Mouse (Mus musculus): ENCODE data around the gene Rcan1. TPM values are rescaled to one million over a fixed set of nuclear protein-coding genes. Genes with fewer than 3 reads are reported as not detected.

Gene Rcan1
- polyA plus RNA-seq, 1 experiment from 2014 or later, result 32.3 TPM

DNA sequence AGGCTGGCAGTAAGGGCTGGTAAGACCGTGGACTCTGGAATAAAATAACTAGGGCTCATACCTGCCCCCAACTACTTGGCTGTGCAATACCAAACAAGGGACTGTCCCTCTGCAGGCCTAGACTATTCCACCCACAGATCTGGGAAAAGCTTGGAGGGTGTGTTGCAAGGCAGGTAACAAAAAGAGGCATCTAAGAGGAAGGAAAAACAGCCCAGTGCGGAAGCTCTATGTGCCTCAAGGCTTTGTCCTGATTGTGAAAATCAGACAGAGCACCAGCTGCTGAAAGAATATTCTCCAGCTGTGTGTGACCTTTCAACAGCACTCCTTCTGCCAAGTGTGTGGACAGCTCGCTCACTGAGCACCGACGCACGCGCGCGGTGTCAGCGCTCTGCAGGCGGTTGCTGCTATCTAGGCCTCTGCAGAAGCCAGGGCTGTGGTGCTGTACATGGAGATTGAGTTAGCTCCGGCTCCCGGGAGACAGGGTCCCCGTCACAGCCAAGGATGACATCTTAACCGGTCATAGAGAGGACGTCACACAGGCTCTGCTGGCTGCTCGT is 19.1 kb downstream of the Rcan1 start:
- Histone ChIP-seq H3K4me1 (replicated peaks) (peaks cover 9% of the 10 kb centered on the region), H3K27me3 (no peaks in the 10 kb centered on the region), H3K9ac (replicated peaks) (no peak overlapping the region), H3K4me2 (no peak overlapping the region), H3K36me3 (peaks cover 20% of the 10 kb centered on the region), H3K9me3 (no peaks in the 10 kb centered on the region), H3K4me3 (replicated peaks) (no peak overlapping the region), H3K27ac (no peak overlapping the region)
- ATAC-seq (ENCODE audit: insufficient number of reproducible peaks, insufficient read depth, low FRiP score, low TSS enrichment, low read depth), result no peak
- WGBS, result 90% methylated on average over 17 of the region's 17 CpGs

DNA sequence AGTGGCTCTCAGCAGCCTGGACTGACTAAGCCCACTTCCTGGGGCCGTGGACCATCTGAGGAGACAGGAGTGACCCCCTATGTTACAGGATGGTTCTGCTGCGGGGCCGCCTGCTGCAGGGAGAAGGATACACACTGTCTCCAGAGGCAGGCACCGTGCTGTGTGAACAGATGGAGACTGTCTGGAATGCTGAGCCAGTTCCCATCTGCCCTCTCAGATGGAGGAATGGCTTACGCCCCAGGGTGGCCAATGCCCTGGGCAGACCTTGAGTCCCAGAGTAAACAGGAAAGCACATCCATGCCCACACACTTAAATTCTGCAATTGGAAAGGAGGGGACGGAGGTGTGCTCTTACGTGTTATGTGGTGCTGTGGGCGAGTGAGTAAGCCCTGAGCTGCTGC is 20.3 kb downstream of the Rcan1 start:
- Histone ChIP-seq H3K27me3 (no peaks in the 10 kb centered on the region), H3K4me3 (replicated peaks) (no peak overlapping the region), H3K9me3 (no peaks in the 10 kb centered on the region), H3K4me1 (replicated peaks) (peaks cover 10% of the 10 kb centered on the region), H3K36me3 (peaks cover 20% of the 10 kb centered on the region), H3K4me2 (no peak overlapping the region), H3K9ac (replicated peaks) (no peak overlapping the region), H3K27ac (no peak overlapping the region)
- no peak for ATAC-seq (ENCODE audit: insufficient number of reproducible peaks, insufficient read depth, low FRiP score, low TSS enrichment, low read depth)
- 88% methylated on average over 8 of the region's 8 CpGs for WGBS

DNA sequence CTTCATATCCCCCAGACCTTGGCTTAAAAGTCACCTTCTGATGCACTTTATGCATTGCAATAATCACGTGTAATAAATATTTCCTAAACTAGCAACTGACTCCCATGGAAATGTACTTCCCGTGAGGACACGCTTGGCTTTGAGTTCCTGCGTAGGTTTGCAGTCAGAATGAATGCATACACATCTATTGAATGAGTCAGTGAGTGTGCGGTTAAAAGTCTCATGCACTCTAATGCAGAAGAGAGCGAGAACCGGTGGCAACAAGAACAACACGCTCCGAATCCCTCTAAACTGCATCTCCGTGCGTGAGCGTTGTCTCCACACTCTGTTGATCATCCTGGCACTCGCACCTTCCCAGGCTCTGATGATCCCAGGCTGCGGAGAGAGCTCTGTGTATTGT is 21.6 kb downstream of the Rcan1 start:
- Histone ChIP-seq H3K4me2 (no peak overlapping the region), H3K9me3 (no peaks in the 10 kb centered on the region), H3K27me3 (no peaks in the 10 kb centered on the region), H3K9ac (replicated peaks) (no peak overlapping the region), H3K4me1 (replicated peaks) (peaks cover 19% of the 10 kb centered on the region), H3K27ac (no peak overlapping the region), H3K36me3 (peaks cover 20% of the 10 kb centered on the region), H3K4me3 (replicated peaks) (no peak overlapping the region)
- ATAC-seq (ENCODE audit: insufficient number of reproducible peaks, insufficient read depth, low FRiP score, low TSS enrichment, low read depth), result no peak
- 93% methylated on average over 14 of the region's 14 CpGs for WGBS

DNA sequence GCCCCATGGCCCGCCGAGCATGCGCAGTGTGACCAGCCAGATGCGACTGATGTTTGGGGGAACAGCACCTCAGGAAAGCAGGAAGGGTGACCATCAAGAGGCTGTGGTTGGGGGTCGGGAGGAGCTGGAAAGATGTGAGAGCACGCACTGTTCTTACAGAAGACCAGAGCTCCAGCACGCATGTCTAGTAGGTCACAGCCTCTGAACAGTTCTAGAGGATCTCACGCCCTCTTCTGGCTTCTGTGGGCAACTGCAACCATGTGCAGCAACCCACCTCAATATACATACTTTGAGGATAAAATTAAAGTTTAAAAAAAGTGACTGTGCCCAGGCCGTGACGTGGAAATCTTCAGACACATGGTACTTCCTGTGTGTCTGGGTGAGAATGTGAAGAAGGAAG is 25.3 kb downstream of the Rcan1 start:
- H3K4me2 ChIP-seq, result no peak overlapping the region
- no peak for ATAC-seq (ENCODE audit: insufficient number of reproducible peaks, insufficient read depth, low FRiP score, low TSS enrichment, low read depth)
- H3K4me3 ChIP-seq (replicated peaks), result no peak overlapping the region
- H3K9me3 ChIP-seq, result no peaks in the 10 kb centered on the region
- no peak overlapping the region for H3K27ac ChIP-seq
- no peaks in the 10 kb centered on the region for H3K27me3 ChIP-seq
- H3K36me3 ChIP-seq, result peaks cover 14% of the 10 kb centered on the region
- H3K4me1 ChIP-seq (replicated peaks), result peaks cover 35% of the 10 kb centered on the region
- no peak overlapping the region for H3K9ac ChIP-seq (replicated peaks)
- 64% methylated on average over 10 of the region's 10 CpGs for WGBS

DNA sequence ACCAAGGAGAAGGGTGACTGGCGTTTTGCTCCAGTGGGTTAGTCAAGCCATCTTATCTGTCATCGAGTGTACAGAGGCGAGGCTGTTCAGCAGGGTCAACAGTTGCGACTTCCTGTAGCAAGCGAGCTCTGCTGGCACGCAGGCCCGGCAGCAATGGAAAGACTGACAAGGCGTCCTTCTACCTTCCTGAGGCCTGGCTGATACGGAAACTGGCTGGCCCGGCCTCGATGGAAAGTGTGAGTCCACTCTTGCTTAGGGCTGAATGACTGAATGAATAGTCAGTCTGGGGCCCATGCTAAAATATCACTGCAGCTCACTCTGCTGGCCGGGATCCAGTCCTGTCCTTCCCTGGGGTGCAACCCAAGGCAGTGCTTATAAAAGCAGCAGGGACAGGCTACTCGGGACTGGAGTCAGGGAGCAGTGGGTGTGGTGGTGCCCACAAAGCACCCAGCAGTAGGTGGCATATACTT is 27.0 kb downstream of the Rcan1 start:
- WGBS, result 65% methylated on average over 13 of the region's 13 CpGs
- Histone ChIP-seq H3K36me3 (peaks cover under 1% of the 10 kb centered on the region), H3K27me3 (no peaks in the 10 kb centered on the region), H3K4me2 (no peak overlapping the region), H3K27ac (0 out of 2 replicates have a peak overlapping the region, but pooled peaks have one; percentile 37), H3K9me3 (no peaks in the 10 kb centered on the region), H3K9ac (replicated peaks) (no peak overlapping the region), H3K4me3 (replicated peaks) (no peak overlapping the region), H3K4me1 (replicated peaks) (peaks cover 35% of the 10 kb centered on the region)
- no peak for ATAC-seq (ENCODE audit: insufficient number of reproducible peaks, insufficient read depth, low FRiP score, low TSS enrichment, low read depth)

DNA sequence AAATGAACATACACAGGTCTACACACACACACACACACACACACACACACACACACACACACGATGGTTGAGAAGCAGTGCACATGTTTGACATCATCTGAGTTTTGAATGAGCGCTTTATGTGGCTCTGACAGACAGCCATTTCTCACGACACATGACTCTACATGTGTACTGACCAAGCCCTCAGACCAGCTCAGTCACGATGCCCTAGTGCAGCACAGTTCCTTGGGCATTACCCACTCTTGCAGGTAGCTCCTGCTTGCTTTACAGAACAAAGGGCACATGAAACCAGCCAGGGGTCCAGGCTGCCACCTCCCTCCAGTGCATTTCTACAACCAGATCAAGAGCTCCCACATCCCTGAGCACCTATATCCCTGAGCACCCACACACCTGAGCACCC is 27.7 kb downstream of the Rcan1 start:
- H3K27me3 ChIP-seq, result no peaks in the 10 kb centered on the region
- ATAC-seq (ENCODE audit: insufficient number of reproducible peaks, insufficient read depth, low FRiP score, low TSS enrichment, low read depth), result no peak
- WGBS, result 96% methylated on average over 4 of the region's 4 CpGs
- no peaks in the 10 kb centered on the region for H3K36me3 ChIP-seq
- no peak overlapping the region for H3K4me3 ChIP-seq (replicated peaks)
- peaks cover 32% of the 10 kb centered on the region for H3K4me1 ChIP-seq (replicated peaks)
- no peak overlapping the region for H3K4me2 ChIP-seq
- peak overlapping the region; percentile 40; the same call in 1 of the 2 replicates for H3K9ac ChIP-seq (replicated peaks)
- H3K9me3 ChIP-seq, result no peaks in the 10 kb centered on the region
- H3K27ac ChIP-seq, result 0 out of 2 replicates have a peak overlapping the region, but pooled peaks have one; percentile 37

DNA sequence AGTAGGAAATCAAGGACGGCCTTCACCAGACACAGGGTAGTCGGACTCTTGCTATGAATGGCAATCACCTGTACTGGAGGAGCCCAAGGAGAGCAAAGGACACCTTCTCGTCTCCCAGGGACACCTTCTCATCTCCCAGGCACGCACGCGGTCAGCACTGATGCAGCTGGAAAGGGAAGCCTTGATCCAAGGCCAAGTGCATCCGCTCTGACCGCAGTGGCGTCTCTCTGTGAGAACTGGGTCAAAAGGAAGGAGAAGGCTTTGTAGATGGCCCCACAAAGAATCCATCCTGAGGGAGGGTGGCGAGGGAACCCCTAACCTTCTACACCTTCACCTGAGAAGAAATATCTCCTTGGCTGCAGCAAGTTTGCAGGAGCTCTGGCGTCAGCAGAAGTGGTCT is 28.5 kb downstream of the Rcan1 start:
- Histone ChIP-seq H3K27me3 (no peaks in the 10 kb centered on the region), H3K4me2 (no peak overlapping the region), H3K9ac (replicated peaks) (no peak overlapping the region), H3K4me1 (replicated peaks) (peaks cover 26% of the 10 kb centered on the region), H3K4me3 (replicated peaks) (no peak overlapping the region), H3K27ac (no peak overlapping the region), H3K36me3 (no peaks in the 10 kb centered on the region), H3K9me3 (no peaks in the 10 kb centered on the region)
- no peak for ATAC-seq (ENCODE audit: insufficient number of reproducible peaks, insufficient read depth, low FRiP score, low TSS enrichment, low read depth)
- WGBS, result 94% methylated on average over 11 of the region's 11 CpGs

DNA sequence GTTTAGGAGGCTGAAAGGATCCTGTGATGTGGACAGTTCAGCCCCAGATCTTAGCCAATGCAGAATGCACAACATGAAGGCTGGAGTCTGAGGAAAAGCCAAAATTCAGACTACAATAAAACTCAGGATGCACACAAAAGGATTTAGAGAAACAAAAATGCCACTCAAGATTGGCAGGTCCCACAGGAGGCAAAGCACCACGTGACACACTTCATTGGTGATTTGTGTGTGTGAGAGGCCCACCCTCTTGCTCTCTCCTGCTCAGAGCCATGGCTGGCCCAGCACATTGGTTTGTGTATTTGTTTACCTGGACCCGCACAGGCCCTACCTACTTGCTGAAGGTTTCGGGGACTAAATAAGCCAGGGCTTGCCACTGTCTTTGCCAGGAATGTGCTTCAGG is 29.5 kb downstream of the Rcan1 start:
- no peak for ATAC-seq (ENCODE audit: insufficient number of reproducible peaks, insufficient read depth, low FRiP score, low TSS enrichment, low read depth)
- Histone ChIP-seq H3K4me3 (replicated peaks) (no peak overlapping the region), H3K4me2 (no peak overlapping the region), H3K27ac (no peak overlapping the region), H3K9ac (replicated peaks) (no peak overlapping the region), H3K27me3 (no peaks in the 10 kb centered on the region), H3K36me3 (no peaks in the 10 kb centered on the region), H3K9me3 (no peaks in the 10 kb centered on the region), H3K4me1 (replicated peaks) (peaks cover 26% of the 10 kb centered on the region)
- WGBS, result 81% methylated on average over 3 of the region's 3 CpGs

DNA sequence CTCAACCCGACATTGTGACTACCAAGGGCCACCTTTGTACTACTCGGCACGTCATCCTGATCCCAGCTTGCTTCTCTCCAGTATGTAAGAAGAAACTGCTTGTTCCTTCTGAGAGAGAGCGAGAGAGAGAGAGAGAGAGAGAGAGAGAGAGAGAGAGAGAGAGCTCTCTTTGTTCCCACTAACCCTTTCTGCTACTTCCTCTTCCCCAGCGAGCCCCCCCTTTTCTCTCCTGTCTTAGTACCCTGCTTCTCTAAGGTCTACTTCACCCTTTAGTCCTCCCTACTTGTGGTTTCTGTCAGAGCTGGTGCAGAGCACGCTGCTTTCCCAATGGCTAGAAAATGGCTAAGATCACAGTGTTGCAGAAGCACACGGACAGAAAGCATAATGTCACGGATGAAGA is 30.4 kb downstream of the Rcan1 start:
- Histone ChIP-seq H3K4me1 (replicated peaks) (peaks cover 23% of the 10 kb centered on the region), H3K4me3 (replicated peaks) (no peak overlapping the region), H3K27me3 (no peaks in the 10 kb centered on the region), H3K36me3 (no peaks in the 10 kb centered on the region), H3K27ac (no peak overlapping the region), H3K9ac (replicated peaks) (no peak overlapping the region), H3K4me2 (no peak overlapping the region), H3K9me3 (no peaks in the 10 kb centered on the region)
- ATAC-seq (ENCODE audit: insufficient number of reproducible peaks, insufficient read depth, low FRiP score, low TSS enrichment, low read depth), result no peak
- WGBS, result 76% methylated on average over 8 of the region's 8 CpGs

DNA sequence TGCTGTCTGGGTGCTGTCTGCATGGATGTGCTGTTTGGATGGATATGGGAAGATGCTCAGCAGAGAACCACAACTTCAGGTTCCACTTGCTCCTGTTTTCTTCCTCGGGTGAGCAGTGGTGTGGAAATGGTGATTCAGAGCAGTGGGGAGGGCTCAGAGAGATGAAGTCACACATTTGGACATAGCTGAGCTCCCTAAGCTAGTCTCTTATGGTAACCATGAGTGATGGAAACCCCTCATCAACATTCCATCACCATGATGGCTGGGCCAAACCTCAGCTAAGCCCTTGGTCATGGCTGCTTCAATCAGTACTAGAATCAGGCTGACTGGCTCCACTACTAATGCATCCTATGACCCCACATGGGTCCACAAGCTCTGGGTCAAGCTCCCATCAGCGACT is 30.9 kb downstream of the Rcan1 start:
- 85% methylated on average over 2 of the region's 2 CpGs for WGBS
- Histone ChIP-seq H3K4me2 (no peak overlapping the region), H3K36me3 (0 out of 2 replicates have a peak, but pooled peaks cover 4% of the 10 kb centered on the region), H3K27ac (no peak overlapping the region), H3K9ac (replicated peaks) (no peak overlapping the region), H3K27me3 (no peaks in the 10 kb centered on the region), H3K4me3 (replicated peaks) (no peak overlapping the region), H3K4me1 (replicated peaks) (peaks cover 19% of the 10 kb centered on the region), H3K9me3 (no peaks in the 10 kb centered on the region)
- no peak for ATAC-seq (ENCODE audit: insufficient number of reproducible peaks, insufficient read depth, low FRiP score, low TSS enrichment, low read depth)

DNA sequence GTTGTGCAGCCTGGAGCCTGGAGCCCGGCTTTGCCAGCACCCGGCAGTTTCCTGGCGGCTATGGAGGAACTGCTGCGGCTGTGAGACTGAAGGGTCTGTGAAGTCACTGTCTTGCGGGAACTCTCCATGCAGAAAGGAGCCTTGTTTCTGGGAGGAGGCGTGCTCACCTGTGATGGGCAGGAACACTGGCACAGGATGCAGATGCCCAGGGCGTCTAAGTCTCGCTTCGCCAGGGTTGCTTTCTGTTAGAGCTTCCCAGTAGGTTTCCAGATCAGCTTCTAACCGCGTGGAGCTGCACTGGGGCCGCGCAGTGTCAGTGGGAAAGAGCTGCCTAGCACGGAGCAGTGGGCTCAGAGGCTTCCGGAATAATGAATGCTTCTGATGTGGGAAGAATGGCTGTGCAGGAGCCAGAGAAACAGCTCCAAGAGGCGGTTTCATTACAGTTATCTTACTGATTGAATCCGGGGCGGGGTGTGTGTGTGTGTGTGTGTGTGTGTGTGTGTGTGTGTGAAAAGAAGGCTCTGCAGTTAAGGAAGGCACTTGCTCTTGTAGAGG is 35.2 kb downstream of the Rcan1 start:
- H3K27me3 ChIP-seq, result no peaks in the 10 kb centered on the region
- ATAC-seq (ENCODE audit: insufficient number of reproducible peaks, insufficient read depth, low FRiP score, low TSS enrichment, low read depth), result no peak
- peaks cover 9% of the 10 kb centered on the region; the same call in 1 of the 2 replicates for H3K36me3 ChIP-seq
- H3K4me1 ChIP-seq (replicated peaks), result no peaks in the 10 kb centered on the region; the same call in 1 of the 2 replicates
- peak overlapping the region; percentile 41 for H3K27ac ChIP-seq
- H3K9me3 ChIP-seq, result no peaks in the 10 kb centered on the region
- no peak overlapping the region for H3K4me2 ChIP-seq
- H3K9ac ChIP-seq (replicated peaks), result no peak overlapping the region
- WGBS, result 84% methylated on average over 18 of the region's 18 CpGs
- H3K4me3 ChIP-seq (replicated peaks), result no peak overlapping the region

DNA sequence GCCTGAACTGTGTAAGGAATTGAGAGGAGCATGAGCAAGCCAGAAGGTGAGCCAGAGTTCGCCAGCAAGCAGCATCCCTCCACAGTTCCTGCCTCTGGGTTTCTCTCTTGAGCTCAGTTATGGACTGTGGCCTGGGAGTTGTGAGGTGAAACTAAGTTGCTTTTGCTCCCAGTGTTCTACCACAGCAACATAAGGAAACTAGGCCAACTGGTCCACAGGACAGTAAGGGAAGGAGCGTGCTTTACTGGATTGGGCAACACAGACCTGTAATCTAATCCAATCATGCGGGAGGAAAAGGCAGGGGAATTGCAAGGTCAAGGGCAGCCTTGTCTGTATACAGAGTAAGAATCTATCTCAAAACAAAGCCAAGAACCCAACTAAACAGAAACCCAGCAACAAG is 37.5 kb downstream of the Rcan1 start:
- no peaks in the 10 kb centered on the region for H3K9me3 ChIP-seq
- no peak overlapping the region for H3K4me2 ChIP-seq
- H3K9ac ChIP-seq (replicated peaks), result no peak overlapping the region
- H3K27ac ChIP-seq, result no peak overlapping the region
- H3K4me3 ChIP-seq (replicated peaks), result no peak overlapping the region
- peaks cover 9% of the 10 kb centered on the region; the same call in 1 of the 2 replicates for H3K36me3 ChIP-seq
- no peaks in the 10 kb centered on the region for H3K27me3 ChIP-seq
- peaks cover 13% of the 10 kb centered on the region for H3K4me1 ChIP-seq (replicated peaks)
- ATAC-seq (ENCODE audit: insufficient number of reproducible peaks, insufficient read depth, low FRiP score, low TSS enrichment, low read depth), result no peak
- 90% methylated on average over 3 of the region's 3 CpGs for WGBS
